Mouse (Mus musculus) stomach, embryonic 15.5 days (tissue): ENCODE results near the gene Gm26566. TPM values are rescaled to one million over a fixed set of nuclear protein-coding genes. Genes with fewer than 3 reads are reported as not detected.
"Not testable (repeated sequence)": the region's sequence is repeated elsewhere in the genome, so short reads cannot be mapped to it uniquely, and the experiment has no call there.

Experiments used
- ATAC-seq: fragments of 200-750 bp; cut with Nextera tagmentation; 2 replicates; pipeline ENCODE4 v1.8.0; 2017; ENCODE audit warnings: low read depth, moderate number of reproducible peaks, moderate TSS enrichment; ENCODE audit not compliant: insufficient read depth, low FRiP score
- H3K27ac ChIP-seq: fragments of 300-500 bp; sonication (generic); 2 replicates; pipeline ENCODE4 v1.5.1; 2015; ENCODE audit warnings: mild to moderate bottlenecking, inconsistent platforms
- H3K27me3 ChIP-seq: fragments of 300-500 bp; sonication (generic); replicated peaks from 2 replicates; pipeline ENCODE4 v1.6.1; 2015; ENCODE audit warnings: inconsistent platforms
- H3K36me3 ChIP-seq: fragments of 300-500 bp; sonication (generic); 2 replicates; pipeline ENCODE4 v1.6.1; 2015; ENCODE audit warnings: inconsistent platforms
- H3K4me1 ChIP-seq: fragments of 300-500 bp; sonication (generic); 2 replicates; pipeline ENCODE4 v1.6.1; 2015; ENCODE audit warnings: inconsistent platforms
- H3K4me2 ChIP-seq: fragments of 300-500 bp; sonication (generic); 2 replicates; pipeline ENCODE4 v1.6.1; 2015; ENCODE audit warnings: mild to moderate bottlenecking, inconsistent platforms
- H3K4me3 ChIP-seq: fragments of 300-500 bp; sonication (generic); replicated peaks from 2 replicates; pipeline ENCODE4 v1.5.1; 2015; ENCODE audit warnings: inconsistent platforms
- H3K9ac ChIP-seq: fragments of 300-500 bp; sonication (generic); 2 replicates; pipeline ENCODE4 v1.6.1; 2015; ENCODE audit warnings: inconsistent platforms
- H3K9me3 ChIP-seq: fragments of 300-500 bp; sonication (generic); 2 replicates; pipeline ENCODE4 v1.6.1; 2016; ENCODE audit warnings: inconsistent platforms
- WGBS: fragments of 180-500 bp; shearing (Covaris S2); methylation state at CpG from one replicate; pipeline ENCODE4 v1.1.7; 2015; 5-methylcytosine and 5-hydroxymethylcytosine counted together
- polyA plus RNA-seq: library from polyadenylated mRNA; unstranded; fragments of >200 nt; fragmentation: Nextera tagmentation; extraction: Ambion mirVana; gene quantifications from 2 replicates; pipeline ENCODE4 v1.2.1, GENCODE M21; 2015

The Gm26566 gene
- polyA plus RNA-seq, 1 experiment from 2014 or later: 0.49 TPM

DNA sequence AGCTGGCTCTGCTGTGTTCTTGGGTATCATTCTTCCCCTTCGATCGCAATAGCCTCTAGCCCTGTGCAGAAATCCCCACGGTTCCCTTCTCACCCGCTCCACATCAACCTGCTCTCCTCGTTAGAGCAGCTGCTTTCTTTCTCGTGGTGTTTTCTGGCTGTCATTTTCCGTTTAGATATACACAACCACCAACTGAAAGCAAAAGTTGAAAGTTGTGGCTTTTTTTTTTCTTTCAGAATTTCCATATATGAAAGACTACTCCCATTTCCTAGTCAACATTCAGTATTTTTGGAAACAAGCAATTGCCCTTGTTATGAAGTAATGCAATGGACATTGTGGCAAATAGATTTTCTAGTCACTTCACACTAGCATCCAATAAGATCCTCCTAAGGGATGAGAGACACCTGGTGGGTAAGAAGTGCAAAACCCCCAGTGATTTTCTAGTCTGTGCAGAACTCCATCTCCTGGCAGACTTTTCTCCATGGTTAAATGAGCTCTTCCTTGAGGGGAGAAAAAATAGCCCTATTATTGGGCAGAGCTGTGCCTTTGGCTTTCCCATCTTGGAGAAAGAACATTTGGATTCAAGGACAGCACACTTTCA lies 21.3 kb downstream of the Gm26566 start:
- Histone ChIP-seq H3K36me3 (no peaks in the 10 kb centered on the region), H3K27me3 (no peaks in the 10 kb centered on the region), H3K4me1 (0 out of 2 replicates have a peak, but pooled peaks cover 7% of the 10 kb centered on the region), H3K4me3 (no peak overlapping the region), H3K9ac (no peak overlapping the region), H3K27ac (no peak overlapping the region; the same call in 1 of the 2 replicates), H3K4me2 (no peak overlapping the region), H3K9me3 (no peaks in the 10 kb centered on the region)
- ATAC-seq: no peak
- WGBS: 46% methylated on average over 7 of the region's 7 CpGs

DNA sequence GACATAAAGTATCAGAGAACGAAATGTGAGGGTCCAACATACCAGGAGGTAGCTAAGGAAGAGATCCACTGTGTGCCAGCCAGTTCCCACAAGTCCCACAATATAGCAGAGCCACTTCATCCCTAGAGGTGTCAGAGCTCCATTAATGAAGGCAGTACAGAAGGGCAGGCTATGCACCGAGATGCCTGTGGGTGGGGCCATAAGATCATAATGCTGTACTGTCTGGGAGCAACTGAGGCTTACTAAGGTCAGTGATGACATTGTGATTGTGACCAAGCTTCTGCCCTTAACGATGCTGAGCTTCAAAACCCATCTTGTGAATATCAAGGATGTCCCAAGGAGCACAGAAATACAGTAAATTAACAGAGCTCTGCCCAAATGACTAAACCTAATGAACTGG lies 22.6 kb downstream of the Gm26566 start:
- Histone ChIP-seq H3K9ac (no peak overlapping the region), H3K9me3 (no peaks in the 10 kb centered on the region), H3K4me1 (0 out of 2 replicates have a peak, but pooled peaks cover 7% of the 10 kb centered on the region), H3K27ac (no peak overlapping the region), H3K27me3 (no peaks in the 10 kb centered on the region), H3K36me3 (no peaks in the 10 kb centered on the region), H3K4me2 (no peak overlapping the region), H3K4me3 (no peak overlapping the region)
- WGBS: 71% methylated on average over 3 of the region's 3 CpGs
- no peak for ATAC-seq

DNA sequence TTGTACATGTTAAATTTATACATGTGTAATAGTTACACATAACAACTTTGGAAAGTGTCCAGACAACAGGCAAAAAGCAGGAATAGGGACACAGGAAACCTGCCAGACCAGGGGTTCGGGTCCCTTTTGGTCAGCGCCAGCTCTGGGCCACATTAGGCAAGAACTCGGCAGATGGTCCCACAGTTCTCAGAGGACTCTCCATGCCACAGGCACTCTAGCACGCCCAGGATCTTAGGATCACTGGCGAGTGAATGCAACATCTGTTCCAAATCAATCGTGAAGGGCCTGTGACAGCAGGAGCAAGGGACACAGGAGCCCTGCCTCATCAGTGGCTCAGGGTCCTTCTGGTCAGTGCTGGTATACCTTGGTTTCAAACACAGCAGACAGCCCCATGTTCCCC lies 28.3 kb downstream of the Gm26566 start:
- Histone ChIP-seq H3K36me3 (no peaks in the 10 kb centered on the region), H3K4me2 (no peak overlapping the region), H3K9ac (no peak overlapping the region), H3K9me3 (no peaks in the 10 kb centered on the region), H3K27ac (no peak overlapping the region), H3K27me3 (no peaks in the 10 kb centered on the region), H3K4me3 (no peak overlapping the region), H3K4me1 (0 out of 2 replicates have a peak, but pooled peaks cover 4% of the 10 kb centered on the region)
- ATAC-seq: no peak
- WGBS: 52% methylated on average over 6 of the region's 6 CpGs

DNA sequence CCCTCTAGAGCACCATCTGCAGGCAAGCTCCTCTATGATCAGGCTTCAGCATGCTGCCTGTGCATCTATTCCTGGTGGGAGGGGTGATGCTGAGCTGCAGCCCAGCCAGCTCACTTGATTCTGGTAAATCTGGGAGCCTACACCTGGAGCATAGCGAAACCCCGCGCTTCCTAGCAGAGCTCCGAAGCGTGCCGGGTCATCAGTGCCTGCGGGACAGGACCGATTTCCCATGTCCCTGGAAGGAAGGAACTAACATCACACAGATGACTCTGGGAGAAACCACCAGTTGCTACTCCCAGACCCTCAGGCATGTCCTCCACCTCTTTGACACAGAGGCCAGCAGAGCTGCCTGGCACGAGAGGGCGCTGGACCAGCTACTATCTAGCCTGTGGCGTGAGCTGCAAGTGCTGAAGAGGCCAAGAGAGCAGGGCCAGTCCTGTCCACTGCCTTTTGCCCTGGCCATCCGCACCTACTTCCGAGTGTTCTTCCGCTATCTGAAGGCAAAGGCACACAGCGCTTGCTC lies 33.3 kb downstream of the Gm26566 start, which contains the start of gene Gm13271:
Gm13271 (plus strand) TSS at position 51 of the 523 bp plus-strand sequence.
- H3K4me2 ChIP-seq, H3K4me3 ChIP-seq, H3K27ac ChIP-seq, ATAC-seq, H3K9ac ChIP-seq, H3K27me3 ChIP-seq, H3K36me3 ChIP-seq, H3K9me3 ChIP-seq, H3K4me1 ChIP-seq: not testable (repeated sequence)
- 75% methylated on average over 15 of the region's 15 CpGs for WGBS

DNA sequence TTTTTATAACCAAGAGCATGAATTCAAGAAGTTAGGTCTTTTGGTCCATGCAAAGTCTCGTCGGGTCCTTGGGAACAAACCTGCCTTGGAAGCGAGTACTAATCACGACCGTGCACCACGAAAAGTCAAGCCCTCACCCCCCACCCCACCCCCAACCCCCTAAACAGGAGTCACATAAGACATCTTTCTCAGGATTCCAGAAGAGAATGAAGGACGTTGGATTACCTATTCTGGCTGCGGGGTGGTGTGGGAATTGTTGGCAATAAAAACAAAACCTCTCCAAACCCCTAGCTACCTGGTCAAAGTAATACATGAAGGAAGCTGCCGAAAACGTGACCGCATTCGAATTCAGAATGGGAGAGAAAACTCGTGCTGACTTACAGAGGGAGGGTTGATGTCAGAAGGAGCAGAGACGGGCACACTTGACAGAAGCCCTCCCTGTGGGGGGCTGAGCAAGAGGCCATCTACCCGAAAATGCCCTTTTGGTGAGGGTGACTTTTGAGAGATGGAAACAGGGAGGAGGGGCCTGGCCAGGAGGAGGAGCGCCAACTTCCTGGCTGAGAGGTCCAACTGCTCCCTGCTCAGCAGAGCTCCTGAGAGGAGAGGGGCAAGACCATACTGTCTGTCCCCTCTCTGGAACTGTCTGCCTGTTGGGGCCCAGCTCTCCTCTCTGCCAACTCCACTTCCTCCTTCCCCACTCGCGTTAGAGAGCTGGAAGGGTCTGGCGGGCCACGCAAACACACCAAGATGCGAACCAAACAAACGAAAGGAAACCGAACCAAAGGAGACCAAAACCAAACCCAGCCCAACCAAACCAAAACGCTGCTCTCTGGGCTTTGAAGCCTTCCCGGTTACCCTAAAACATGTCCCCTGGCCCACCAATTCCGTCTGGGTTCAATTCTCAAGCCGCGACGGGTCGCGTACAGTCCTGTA lies 35.2 kb downstream of the Gm26566 start:
- H3K9me3 ChIP-seq, H3K36me3 ChIP-seq, H3K27me3 ChIP-seq, H3K4me1 ChIP-seq, ATAC-seq: not testable (repeated sequence)
- Histone ChIP-seq H3K4me3 (peak overlapping the region; percentile 57), H3K9ac (peak overlapping the region; percentile 16; the same call in 1 of the 2 replicates), H3K27ac (peak overlapping the region; percentile 98), H3K4me2 (peak overlapping the region; percentile 76)
- 9% methylated on average over 29 of the region's 31 CpGs for WGBS

DNA sequence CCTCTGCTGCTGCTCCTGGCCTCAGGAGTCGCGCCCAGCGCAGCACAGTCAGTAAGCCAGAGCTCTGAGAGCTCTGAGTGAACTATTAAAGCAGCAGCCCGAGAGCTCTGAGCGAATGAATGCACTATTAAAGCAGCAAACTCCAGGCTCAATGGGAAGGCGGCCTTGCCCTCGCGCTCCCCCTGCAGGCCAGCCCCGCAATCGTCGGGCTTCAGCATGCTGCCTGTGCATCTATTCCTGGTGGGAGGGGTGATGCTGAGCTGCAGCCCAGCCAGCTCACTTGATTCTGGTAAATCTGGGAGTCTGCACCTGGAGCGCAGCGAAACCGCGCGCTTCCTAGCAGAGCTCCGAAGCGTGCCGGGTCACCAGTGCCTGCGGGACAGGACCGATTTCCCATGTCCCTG lies 36.0 kb downstream of the Gm26566 start:
- peak overlapping the region; percentile 98 for H3K27ac ChIP-seq
- peak overlapping the region; percentile 76 for H3K4me2 ChIP-seq
- H3K4me3 ChIP-seq: peak overlapping the region; percentile 57
- not testable (repeated sequence) for H3K27me3 ChIP-seq, H3K36me3 ChIP-seq, H3K9me3 ChIP-seq, H3K4me1 ChIP-seq
- WGBS: under 1% methylated on average over 21 of the region's 21 CpGs
- peak overlapping the region; percentile 16; the same call in 1 of the 2 replicates for H3K9ac ChIP-seq
- peak; percentile 100 for ATAC-seq

DNA sequence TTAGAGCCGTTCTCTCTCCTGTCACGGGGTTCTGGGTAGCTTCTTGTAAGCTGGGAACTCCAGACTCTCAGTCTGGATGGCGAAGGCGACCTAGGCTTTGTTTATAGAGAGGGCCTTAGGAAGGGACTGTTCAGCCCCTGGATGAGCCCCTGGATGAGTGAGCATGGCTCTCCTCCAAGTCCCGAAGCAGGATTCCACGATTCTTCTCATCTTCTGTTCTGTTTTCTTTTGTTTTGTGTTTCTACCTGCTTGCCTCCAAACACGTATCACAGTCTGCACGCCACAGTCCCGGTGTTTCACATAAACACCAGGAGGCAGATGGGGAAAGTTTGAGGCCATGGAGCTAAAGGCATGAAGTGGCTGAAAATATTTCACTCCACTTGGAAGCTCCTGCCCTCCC lies 37.1 kb downstream of the Gm26566 start:
- ATAC-seq, H3K4me1 ChIP-seq, H3K4me3 ChIP-seq, H3K27ac ChIP-seq, H3K4me2 ChIP-seq, H3K27me3 ChIP-seq, H3K9me3 ChIP-seq, H3K9ac ChIP-seq, H3K36me3 ChIP-seq: not testable (repeated sequence)
- WGBS: 81% methylated on average over 9 of the region's 9 CpGs

DNA sequence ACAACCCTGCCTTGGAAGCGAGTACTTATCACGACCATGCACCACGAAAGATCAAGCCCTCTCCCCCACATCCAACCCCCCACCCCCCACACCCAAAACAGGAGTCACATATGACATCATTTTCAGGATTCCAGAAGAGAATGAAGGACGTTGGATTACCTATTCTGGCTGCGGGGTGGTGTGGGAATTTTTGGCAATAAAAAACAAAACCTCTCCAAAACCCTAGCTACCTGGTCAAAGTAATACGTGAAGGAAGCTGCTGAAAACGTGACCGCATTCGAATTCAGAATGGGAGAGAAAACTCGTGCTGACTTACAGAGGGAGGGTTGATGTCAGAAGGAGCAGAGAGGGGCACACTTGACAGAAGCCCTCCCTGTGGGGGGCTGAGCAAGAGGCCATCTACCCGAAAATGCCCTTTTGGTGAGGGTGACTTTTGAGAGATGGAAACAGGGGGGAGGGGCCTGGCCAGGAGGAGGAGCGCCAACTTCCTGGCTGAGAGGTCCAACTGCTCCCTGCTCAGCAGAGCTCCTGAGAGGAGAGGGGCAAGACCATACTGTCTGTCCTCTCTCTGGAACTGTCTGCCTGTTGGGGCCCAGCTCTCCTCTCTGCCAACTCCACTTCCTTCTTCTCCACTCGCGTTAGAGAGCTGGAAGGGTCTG lies 38.1 kb downstream of the Gm26566 start, which contains the start of gene Gm13283:
Gm13283 (plus strand) TSS at position 510 of the 659 bp plus-strand sequence.
- not testable (repeated sequence) for H3K9ac ChIP-seq, H3K36me3 ChIP-seq, H3K9me3 ChIP-seq, H3K4me1 ChIP-seq, H3K27me3 ChIP-seq, ATAC-seq
- peak within 1 kb of the TSS; percentile 49 for H3K4me2 ChIP-seq
- WGBS: 16% methylated on average over 11 of the region's 14 CpGs
- H3K4me3 ChIP-seq: peak within 1 kb of the TSS; percentile 36
- H3K27ac ChIP-seq: peak within 1 kb of the TSS; percentile 71

DNA sequence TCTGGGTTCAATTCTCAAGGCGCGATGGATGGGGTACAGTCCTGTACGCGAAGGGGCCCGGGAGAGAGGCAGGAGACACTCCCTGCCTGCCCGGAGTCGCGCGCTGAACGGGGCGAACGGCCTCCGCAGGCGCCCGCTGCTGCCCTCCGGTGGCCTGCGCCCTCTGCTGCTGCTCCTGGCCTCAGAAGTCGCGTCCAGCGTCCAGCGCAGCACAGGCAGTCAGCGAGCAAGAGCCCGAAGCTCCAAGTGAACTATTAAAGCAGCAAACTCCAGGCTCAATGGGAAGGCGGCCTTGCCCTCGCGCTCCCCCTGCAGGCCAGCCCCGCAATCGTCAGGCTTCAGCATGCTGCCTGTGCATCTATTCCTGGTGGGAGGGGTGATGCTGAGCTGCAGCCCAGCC lies 38.8 kb downstream of the Gm26566 start:
- WGBS: 0% methylated on average over 26 of the region's 28 CpGs
- Histone ChIP-seq H3K27ac (peak overlapping the region; percentile 71), H3K4me3 (peak overlapping the region; percentile 36), H3K4me2 (peak overlapping the region; percentile 49)
- not testable (repeated sequence) for H3K9ac ChIP-seq, ATAC-seq, H3K9me3 ChIP-seq, H3K36me3 ChIP-seq, H3K4me1 ChIP-seq, H3K27me3 ChIP-seq

DNA sequence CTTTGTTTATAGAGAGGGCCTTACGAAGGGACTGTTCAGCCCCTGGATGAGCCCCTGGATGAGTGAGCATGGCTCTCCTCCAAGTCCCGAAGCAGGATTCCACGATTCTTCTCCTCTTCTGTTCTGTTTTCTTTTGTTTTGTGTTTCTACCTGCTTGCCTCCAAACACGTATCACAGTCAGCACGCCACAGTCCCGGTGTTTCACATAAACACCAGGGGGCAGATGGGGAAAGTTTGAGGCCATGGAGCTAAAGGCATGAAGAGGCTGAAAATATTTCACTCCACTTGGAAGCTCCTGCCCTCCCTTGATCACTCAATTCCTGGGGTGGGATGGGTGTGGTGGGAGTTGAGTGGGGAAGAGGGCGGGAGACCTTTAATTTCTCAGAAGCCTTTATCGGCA lies 40.2 kb downstream of the Gm26566 start:
- ATAC-seq, H3K27me3 ChIP-seq, H3K27ac ChIP-seq, H3K4me2 ChIP-seq, H3K36me3 ChIP-seq, H3K4me1 ChIP-seq, H3K4me3 ChIP-seq, H3K9me3 ChIP-seq, H3K9ac ChIP-seq: not testable (repeated sequence)
- 61% methylated on average over 6 of the region's 8 CpGs for WGBS

DNA sequence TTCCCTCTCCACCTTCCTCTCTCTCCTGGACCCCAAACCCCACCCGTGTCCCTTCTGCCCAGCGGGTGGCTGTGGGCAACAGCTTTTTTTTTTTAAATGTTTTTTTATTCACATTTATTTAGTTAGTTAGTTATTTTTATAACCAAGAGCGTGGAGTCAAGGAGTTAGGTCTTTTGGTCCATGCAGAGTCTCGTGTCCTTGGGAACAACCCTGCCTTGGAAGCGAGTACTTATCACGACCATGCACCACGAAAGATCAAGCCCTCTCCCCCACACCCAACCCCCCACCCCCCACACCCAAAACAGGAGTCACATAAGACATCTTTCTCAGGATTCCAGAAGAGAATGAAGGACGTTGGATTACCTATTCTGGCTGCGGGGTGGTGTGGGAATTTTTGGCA lies 40.7 kb downstream of the Gm26566 start:
- H3K4me3 ChIP-seq, ATAC-seq, H3K36me3 ChIP-seq, H3K27me3 ChIP-seq, H3K9me3 ChIP-seq, H3K9ac ChIP-seq, H3K27ac ChIP-seq, H3K4me2 ChIP-seq, H3K4me1 ChIP-seq: not testable (repeated sequence)
- WGBS: 47% methylated on average over 9 of the region's 9 CpGs
